Mouse (Mus musculus) olfactory bulb, adult 2 months (tissue): ENCODE data around the gene Rplp0.
A peak's percentile ranks its signal among the peaks of the same experiment; 100 is the strongest.

Experiments
- CTCF ChIP-seq: fragments of 200-500 bp; IDR thresholded peaks from 2 replicates; pipeline ENCODE4 v1.5.1; 2012; ENCODE audit warnings: low read depth, mild to moderate bottlenecking, low read length, moderate library complexity; ENCODE audit not compliant: insufficient read depth
- POLR2A ChIP-seq: fragments of 200-500 bp; IDR thresholded peaks from 2 replicates; pipeline ENCODE4 v1.6.1; 2012; ENCODE audit warnings: mild to moderate bottlenecking, low read depth, low read length, moderate library complexity; ENCODE audit not compliant: insufficient read depth

DNA sequence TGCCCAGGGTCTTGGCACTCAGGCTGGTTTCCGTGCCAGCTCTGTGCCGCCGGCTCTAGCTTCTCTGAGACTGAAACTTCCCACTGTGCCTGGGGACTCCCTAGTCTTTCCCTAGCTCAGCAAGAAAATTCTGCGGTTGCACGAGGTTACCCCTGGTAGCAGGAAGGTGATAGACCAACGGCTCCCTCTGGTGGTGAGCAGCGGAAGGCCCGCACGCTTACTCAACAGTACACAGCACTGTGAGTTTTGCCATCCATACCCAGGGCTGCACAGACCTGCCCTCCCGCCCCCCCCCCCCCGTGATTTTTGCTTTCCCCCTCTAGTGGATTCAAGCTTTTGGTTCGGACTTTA, 20.6 kb upstream of the Rplp0 start:
- TF ChIP-seq CTCF (peak; percentile 94), POLR2A (no peak)
